Mouse (Mus musculus): ENCODE measurements at regions not wholly inside any gene's neighbourhood (a gene's known extent, or its start where the extent isn't known, plus 50 kb on each side); places are given as distances from the start of the nearest gene placed in this dataset.

GRCm38 (mm10) chr13:59196311-59196710, 388.7 kb downstream of the Agtpbp1 start:
- TF ChIP-seq POLR2A (IDR thresholded peaks at IDR 0.05; ENCODE audit: borderline replicate concordance, low read depth, low read length): no peak
- no peak for TF ChIP-seq CTCF (IDR thresholded peaks at IDR 0.05; ENCODE audit: low read depth, low read length)

All from bone marrow macrophage, adult 2 months (primary cell).